Mouse (Mus musculus) cerebellum, adult 11-12 months (tissue): ENCODE data around the gene Rnf141.
A peak's percentile ranks its signal among the peaks of the same experiment; 100 is the strongest.

ENCODE experiments used
- DNase-seq: peaks from one replicate; pipeline ENCODE4 v3.0.0; 2022

Rnf141 gene

GRCm38 (mm10) chr7:110823995-110824953 lies 20.0 kb downstream of the Rnf141 start:
- DNase-seq, result no peak

DNA sequence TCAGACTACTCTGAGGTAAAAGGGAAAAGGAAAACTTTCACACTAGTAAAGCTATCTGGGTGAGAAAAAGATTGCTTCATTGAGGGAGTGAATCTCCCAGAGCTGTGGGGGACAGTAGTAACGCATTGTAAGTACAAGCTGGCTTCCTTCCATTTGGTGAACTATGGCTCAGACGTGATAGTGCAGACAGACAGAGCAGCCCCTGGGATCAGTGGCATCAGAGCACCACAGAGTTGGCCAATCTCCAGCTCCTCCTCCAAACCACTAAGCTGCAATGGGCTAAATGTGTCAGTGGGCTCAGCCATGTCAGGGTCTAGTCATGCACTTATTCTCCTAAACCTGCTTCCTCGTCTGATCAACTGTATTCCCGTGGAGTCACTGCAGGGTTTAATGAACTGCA lies 20.7 kb downstream of the Rnf141 start:
- no peak for DNase-seq

- DNase-seq, result no peak
These were observed 21.2 kb downstream of the Rnf141 start for GRCm38 (mm10) chr7:110823076-110823475.

GRCm38 (mm10) chr7:110822055-110822454 lies 22.2 kb downstream of the Rnf141 start:
- DNase-seq, result no peak

GRCm38 (mm10) chr7:110821653-110822052 lies 22.6 kb downstream of the Rnf141 start:
- peak; percentile 49 for DNase-seq

- no peak for DNase-seq
These were observed 23.2 kb downstream of the Rnf141 start for GRCm38 (mm10) chr7:110821068-110821467.

DNA sequence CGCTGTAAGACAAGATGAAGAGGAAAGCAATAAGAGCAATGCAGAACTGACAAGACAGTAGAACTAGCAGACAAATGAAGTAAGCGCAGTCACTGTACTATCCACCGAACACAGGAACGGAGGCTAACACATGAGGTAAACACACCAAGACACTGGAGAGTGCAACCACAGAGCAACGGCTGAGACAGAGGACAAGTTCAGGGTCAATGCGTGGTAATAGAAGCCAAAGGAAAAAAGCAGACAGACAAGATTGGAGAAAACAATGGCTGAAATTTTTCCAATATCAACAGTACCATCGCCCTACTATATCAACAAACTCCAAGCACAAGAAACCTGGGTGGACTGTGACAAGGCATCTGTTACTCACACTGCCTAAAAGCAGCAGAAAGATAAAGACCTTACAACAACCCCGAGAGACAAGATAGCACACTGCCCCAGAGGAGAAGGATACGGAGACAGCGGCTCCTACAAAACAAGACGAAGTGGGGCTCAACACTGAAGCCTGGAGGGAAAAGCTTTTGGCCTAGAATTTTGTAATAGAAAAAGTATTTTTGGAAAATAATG lies 25.4 kb downstream of the Rnf141 start:
- DNase-seq, result no peak

- no peak for DNase-seq
These were observed 26.1 kb downstream of the Rnf141 start for GRCm38 (mm10) chr7:110818206-110818605.

DNA sequence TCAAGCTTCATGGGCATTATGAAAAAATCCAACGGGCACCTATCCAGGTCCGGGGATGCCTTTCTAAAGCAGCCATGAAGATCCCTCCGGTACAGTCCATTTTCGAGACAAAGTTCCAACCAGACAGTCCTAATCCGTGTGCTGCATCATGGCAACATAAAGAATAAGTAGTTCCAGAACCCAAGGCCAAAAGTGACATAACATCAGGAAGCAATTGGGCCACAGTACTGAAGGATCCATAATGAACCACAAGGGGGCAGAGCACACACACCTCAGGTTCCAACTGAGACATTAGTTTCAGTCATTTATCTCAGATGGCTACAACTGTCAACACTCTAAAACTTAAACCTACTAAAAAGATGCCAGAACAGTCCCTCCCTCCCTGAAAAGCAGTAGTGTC lies 28.2 kb downstream of the Rnf141 start:
- DNase-seq, result no peak

DNA sequence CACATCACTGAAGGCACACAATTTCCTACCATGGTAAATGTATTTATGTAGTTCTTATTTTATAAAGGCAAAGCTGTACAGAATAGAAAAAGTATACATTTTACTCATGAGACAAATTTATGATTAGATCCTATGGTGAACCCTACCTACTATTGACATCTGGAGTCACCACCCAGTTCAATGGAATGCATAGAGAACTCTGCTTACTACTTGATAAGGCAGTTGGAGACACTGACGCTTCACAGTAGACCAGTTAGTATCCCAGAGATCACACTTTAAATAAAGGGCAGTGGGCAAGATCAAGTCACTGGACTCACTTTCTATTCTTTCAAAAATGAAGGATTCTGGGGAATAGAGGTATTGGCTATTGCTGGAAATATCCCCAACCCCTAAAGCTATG lies 30.3 kb downstream of the Rnf141 start:
- DNase-seq, result no peak

DNA sequence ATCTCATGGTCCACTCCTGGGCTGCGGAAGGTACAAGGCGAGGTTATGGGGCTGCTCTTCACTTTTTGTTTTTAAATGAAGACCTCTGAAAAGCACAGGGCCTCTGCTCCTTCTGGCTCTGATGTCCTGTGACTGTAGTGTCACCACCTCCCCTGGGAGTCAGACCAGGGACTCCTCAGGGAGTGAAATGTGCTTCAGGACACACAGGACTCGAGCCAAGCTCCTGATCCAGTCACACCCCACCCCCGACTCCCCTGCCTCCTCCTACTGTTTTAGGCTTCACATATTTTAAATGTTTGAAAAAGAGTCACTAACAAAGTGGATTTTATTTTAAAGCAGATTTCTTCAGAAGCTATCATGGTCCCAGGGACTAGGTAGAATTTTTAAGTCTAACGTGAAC lies 32.7 kb downstream of the Rnf141 start:
- no peak for DNase-seq

GRCm38 (mm10) chr7:110810995-110811394 lies 33.3 kb downstream of the Rnf141 start:
- DNase-seq, result no peak

DNA sequence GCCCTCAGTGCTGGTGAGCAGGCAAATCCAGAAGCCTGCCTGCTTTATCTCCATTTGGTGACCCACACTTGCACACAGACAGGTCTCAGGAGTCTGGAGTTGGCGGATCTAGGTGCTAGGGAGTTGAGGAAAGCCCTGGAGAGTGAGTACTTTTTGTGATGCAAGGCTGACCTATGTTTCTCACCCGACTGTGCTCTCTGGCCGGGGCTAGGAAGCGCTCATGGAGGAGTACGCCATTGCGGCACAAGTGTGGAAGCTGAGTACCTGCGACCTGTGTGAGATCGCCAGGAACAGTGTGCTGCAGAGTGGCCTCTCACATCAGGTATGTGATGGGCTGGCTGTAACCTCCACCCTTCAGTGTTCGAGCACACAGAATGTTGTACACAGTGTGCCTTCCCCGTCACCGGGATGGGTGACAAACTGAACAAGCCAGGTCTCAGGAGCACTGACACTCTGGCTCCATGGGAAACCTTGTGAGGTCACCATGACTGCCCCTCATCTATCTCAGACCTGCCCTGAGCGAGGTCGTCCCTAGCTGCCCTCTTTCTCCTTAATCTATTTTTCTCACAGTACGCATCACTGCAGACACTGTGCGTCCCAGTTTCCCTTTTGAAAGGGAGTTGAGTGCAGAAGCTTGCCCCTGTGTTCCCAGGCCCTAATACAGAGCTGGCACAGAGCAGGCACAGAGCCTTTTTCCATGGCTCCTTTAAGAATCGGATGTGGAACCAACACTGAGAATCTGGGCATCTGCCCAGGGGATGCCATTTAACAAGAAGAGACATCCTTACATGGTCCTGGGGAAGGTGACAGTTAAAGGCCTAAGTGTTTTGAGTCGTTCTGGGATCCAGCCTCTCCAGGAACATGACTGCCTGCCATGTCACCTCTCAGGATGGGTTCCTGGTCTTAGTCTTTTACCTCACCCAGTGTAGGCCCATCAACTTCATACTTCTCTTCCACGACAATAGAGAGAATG lies 34.4 kb downstream of the Rnf141 start:
- no peak for DNase-seq

DNA sequence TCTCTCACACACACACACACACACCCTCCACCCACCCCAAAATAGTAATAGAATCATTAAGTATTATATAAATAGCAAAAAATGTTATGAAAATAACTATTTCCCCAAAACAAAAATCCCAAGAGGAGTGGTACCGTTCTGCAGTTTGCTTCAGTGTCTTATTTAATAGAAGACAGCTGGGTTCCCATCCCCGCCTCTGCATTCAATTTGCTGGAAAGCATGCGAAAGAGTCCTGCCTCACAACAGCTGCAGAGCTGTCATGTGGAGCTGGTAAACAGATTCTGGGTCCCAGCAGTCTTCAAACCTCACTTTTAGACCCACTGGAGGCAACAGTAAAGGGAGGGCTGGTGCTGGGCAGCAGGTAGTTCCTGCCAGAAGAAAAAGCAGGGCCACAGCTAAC lies 35.3 kb downstream of the Rnf141 start:
- no peak for DNase-seq

GRCm38 (mm10) chr7:110807460-110808030 lies 36.7 kb downstream of the Rnf141 start:
- DNase-seq, result no peak

DNA sequence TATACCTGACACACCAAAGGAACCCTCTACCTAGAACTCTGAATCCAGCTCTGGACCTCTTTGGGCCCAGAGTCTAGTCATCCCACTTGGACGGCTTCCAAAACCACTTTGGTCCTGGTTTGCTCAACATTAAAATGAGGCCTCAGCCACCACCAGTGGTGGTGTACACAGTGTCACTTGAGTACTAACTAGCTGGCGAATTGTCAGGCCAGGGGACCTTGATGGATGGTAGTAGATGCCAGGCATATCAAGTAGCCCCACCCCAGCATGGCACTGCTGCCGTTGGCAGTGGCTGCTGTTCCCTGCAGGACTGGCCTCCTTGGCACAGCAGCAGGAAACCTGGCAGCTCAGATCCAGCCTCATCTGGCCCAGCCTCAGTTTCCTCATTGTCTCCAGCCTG lies 40.0 kb downstream of the Rnf141 start:
- peak; percentile 34 for DNase-seq

DNA sequence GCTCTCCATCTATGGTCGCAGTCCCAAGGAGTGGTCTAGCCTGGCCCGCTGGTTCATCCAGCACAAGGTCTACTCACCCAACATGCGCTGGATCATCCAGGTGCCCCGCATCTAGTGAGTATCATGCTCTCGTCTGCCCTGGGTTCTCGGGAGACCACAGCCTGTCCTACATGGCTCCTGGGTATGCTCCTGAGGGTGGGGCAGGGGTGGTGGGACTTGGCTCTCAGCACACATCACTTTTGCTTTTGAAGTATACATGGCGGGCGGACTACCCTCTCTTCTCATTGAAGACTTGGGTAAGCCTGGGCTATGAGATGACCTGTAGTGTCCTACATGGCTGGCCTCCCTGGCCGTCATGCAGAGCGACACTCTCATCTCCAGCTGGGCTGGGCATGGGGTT lies 41.1 kb downstream of the Rnf141 start:
- DNase-seq, result no peak

DNA sequence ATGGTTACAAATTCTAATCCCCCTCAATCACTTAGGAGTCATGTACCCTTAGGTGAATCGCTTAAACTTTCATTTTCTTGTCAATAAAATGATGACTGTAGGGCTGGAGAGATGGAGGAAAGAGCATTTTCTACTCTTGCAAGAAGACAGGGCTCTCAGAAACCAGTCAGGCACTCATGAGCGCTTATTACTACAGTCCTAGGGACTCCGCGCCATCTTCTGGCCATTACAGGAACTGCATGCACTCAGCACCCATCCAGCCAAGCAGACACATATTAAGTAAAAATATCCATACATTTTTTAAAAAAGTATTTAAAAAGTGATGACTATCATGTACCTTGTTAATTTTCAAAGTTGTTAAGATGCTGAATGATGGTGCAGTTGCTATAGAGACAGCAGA lies 43.2 kb downstream of the Rnf141 start:
- DNase-seq, result peak; percentile 64

DNA sequence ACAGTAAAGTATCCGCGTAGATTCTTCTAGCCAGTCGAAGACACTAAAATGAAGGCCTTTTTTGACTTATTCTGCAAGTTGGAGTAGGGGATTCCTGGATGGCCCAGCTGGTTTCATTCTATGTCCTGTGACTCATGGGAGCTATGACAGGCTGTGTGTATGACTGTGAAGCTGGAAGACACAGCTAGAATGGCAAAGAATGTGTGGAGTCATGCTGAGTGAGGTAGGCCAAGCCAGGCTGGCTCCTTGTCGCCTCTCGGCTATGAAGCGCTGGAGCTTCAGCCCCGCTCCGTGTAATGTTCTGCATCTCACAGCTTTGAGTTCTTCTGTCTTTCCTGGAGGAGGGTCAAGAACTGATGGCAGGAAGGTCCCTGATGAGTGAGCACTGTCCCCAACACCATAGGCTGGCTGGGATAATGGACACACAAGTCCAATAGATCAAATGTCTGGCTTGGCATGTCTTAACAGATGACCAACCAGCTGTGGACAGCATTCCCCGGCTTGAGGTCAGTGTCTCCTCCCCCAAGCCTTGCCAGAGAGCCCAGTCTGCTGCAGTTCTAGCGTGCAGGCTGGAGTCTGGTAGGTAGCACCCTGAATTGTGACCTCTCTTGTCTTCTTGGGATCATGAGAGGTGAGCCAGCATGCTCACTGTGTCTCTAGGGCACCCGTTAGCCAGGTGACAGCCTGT lies 46.4 kb downstream of the Rnf141 start:
- no peak for DNase-seq

DNA sequence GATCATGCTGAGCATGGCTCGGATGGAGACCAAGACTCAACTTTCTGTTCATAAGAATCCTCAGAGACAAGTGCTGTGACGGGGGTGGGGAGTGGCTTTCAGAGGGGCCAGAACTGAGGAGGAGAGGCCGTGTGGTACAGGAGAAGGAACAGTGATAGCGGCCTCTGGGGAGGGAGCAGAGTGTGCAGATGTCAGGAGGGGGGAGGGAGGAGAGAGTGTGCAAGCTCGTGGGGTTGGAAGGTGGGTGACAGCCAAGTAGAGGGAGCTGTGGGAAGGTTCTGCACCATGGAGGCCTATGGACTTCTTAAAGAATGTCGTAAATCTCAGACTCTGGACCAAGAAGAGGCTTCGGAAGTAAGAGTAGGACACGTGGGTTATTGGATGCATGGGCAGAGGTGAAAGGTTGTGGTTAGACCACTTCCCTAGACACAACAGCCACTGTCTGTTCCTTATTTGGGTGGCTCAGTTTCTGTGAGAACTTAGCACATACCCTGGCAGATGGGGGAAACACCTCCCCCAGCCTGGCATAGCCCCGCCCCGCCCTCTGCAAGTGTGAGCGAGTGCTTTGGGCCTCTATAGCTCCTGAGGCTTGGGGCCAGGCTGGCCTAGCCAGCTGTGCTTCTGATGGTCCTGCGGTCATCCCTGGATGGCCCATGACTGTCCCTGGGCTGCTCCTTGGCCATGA lies 47.7 kb downstream of the Rnf141 start:
- DNase-seq, result no peak

- no peak for DNase-seq
These were observed 49.5 kb downstream of the Rnf141 start for GRCm38 (mm10) chr7:110794722-110795121.

DNA sequence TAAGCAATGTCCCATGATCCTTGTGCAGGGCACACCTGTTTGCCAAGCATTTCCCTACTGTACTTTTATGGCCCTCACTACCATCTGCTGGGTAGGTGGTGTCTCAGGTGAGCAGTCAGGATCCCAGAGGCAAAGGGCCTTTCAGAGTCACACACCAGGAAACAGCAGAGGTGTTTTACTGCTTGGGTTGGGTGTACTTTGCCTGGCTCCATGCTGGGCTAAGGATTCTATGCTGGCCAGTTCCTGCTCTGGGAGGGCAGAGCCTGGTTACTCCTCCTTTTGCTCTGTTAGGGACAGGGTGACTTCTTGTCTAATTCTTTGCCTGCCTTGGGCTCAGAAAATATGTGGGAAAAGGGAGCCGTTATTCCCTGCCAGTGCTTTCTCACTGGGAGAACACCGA lies 51.4 kb downstream of the Rnf141 start:
- DNase-seq, result no peak
